Mouse (Mus musculus) testis, adult 2 months (tissue): ENCODE results near the gene Olfr1477.

Experiments used
- CTCF ChIP-seq: fragments of 200-500 bp; IDR thresholded peaks from 2 replicates; pipeline ENCODE4 v1.5.1; 2012; ENCODE audit warnings: low read depth, mild to moderate bottlenecking, inconsistent platforms, low read length, moderate library complexity; ENCODE audit not compliant: control insufficient read depth, insufficient read depth, insufficient replicate concordance
- POLR2A ChIP-seq: fragments of 200-500 bp; IDR thresholded peaks from 2 replicates; pipeline ENCODE4 v1.6.1; 2012; ENCODE audit warnings: low read depth, mild to moderate bottlenecking, inconsistent platforms, low read length, moderate library complexity; ENCODE audit not compliant: control insufficient read depth

DNA sequence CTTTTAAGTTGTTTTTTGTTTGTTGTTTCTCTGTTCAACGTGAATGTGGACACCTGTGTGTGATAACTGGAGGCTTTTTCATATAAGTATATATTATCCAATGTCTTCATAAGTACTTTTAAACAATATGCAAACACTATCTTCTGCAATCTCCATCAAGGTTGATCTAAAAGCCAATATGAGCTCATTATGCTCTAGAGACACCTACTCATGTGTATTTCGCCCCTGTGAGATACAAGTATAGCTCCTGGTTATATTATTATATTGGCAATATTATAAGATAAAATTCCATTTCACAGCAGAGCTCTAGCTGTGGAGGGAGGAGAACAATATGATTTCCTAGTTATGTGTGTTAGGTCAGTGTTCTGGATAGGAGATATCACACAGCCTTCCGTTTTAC lies at the start of gene Olfr1477:
- TF ChIP-seq CTCF (no peak), POLR2A (no peak)
